Mouse (Mus musculus): ENCODE data around the gene Olfr822. TPM values are rescaled to one million over a fixed set of nuclear protein-coding genes. Genes with fewer than 3 reads are reported as not detected.
"Not testable (repeated sequence)": the region's sequence is repeated elsewhere in the genome, so short reads cannot be mapped to it uniquely, and the experiment has no call there.

Olfr822 gene
- not detected in 2 replicates for total RNA-seq (2021)
- long read RNA-seq, experiment 1, result 0 reads
- long read RNA-seq, experiment 2, result 0 reads

- DNase-seq, result no peak
Measured at GRCm38 (mm10) chr10:130070910-130071309, at the start of gene Olfr822. Gene Olfr822 (plus strand): TSS chr10:130071210.

DNA sequence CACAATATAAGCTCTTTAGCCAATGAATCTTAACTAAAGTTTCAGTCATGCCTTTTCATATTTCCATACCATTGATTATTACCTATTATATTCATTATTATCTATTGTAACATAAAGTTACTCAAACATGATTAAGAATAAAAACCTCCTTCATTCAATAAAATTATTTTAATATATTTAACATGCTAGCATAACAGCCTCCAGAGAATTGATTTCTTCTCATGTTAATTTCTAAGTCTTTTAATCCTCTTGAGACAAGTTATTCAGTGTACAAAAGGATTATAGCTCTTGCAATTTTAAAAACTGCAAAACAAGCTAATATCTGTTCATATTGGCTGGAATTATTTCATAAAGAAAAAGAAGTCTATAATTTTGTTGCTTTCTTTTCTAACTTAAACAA lies 41.0 kb upstream of the Olfr822 start, which contains the start of gene Olfr821:
Gene Olfr821, plus strand, starts transcription at position 301 of the 400 bp plus-strand sequence.
- no peak for DNase-seq

GRCm38 (mm10) chr10:130037096-130037495 lies 33.9 kb upstream of the Olfr822 start:
- no peak for DNase-seq

- DNase-seq, result peak; percentile 54
Measured at GRCm38 (mm10) chr10:130092838-130093440, 21.9 kb downstream of the Olfr822 start.

DNA sequence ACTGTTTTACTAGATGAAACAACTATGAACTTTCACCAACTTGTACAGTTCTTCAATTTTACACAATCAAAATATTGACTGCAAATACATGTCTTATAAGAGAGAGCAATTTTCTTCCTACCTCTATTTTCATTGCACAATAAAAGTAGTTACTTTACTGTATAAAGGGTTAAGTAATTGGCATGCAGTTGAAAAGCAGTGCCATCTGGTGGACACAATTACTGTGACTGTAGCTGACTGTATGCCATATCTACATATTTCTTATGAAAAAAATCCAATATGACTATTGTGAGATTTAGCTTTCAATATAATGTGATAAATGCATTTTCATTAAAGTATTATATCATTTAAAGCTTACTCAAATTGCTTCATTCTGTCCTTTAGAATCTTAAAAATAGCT lies 25.1 kb downstream of the Olfr822 start:
- no peak for DNase-seq

DNA sequence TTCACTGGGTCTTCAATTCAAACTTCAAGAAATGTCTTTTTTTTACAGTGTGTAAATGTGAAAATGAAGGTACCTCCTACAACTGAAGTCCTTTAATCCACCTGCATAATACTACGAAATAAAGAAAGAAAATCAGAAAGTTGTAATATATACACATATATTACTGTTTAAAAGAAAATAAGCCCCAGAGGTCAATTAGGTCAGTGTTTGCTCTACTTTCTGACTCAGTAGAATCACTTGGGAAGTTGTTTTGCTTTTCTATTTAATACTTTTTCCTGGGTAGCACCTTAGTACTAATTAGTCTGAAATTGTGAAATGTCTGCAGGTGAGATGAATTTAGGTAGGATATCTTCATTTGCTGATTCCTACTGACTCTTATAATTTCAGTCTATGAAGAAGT lies 44.3 kb downstream of the Olfr822 start, which contains the start of gene Olfr823:
Gene Olfr823, minus strand, starts transcription at position 101 of the 400 bp plus-strand sequence.
- not testable (repeated sequence) for DNase-seq

DNA sequence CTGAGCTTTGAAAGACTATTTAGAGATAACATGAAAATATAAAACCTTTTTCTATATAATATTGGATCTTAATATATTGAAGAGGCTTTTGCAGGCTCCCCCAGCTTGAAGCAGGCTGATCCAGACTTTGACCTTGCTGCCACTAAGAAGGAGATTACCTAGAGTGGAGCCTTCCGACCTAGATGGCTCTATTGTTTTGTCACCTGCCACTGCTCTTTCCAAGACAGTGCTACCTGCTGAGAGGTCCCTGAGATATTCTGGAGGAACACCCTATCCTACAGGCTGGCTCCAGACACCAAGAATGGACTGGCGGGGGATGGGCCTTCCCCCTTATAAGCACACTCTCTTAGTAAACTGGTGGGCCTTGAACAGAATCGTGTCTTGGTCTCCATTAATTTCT lies 45.0 kb downstream of the Olfr822 start:
- not testable (repeated sequence) for DNase-seq

Other genes starting within 250 kb of the Olfr822 start
- not detected in 2 replicates for gene Olfr812, start 225.1 kb upstream of the Olfr822 start, total RNA-seq (2021)
- not detected in 2 replicates for gene Olfr813, start 215.8 kb upstream of the Olfr822 start, total RNA-seq (2021)
- gene Olfr814, start 191.4 kb upstream of the Olfr822 start, total RNA-seq (2021), result not detected in 2 replicates
- gene Olfr815, start 165.3 kb upstream of the Olfr822 start, total RNA-seq (2021), result not detected in 2 replicates
- not detected in 2 replicates for gene Olfr816, start 155.6 kb upstream of the Olfr822 start, total RNA-seq (2021)
- not detected in 2 replicates for gene Olfr818, start 122.1 kb upstream of the Olfr822 start, total RNA-seq (2021)
- not detected in 2 replicates for gene Olfr819, start 103.9 kb upstream of the Olfr822 start, total RNA-seq (2021)
- gene Olfr247, start 95.1 kb upstream of the Olfr822 start, total RNA-seq (2021), result not detected in 2 replicates
- not detected in 2 replicates for gene Gm10310, start 86.1 kb upstream of the Olfr822 start, total RNA-seq (2021)
- not detected in 2 replicates for gene Olfr820, start 58.6 kb upstream of the Olfr822 start, total RNA-seq (2021)
- not detected in 2 replicates for gene Olfr821, start 40.9 kb upstream of the Olfr822 start, total RNA-seq (2021)
- not detected in 2 replicates for gene Olfr823, start 44.2 kb downstream of the Olfr822 start, total RNA-seq (2021)
- gene Olfr824, start 58.8 kb downstream of the Olfr822 start, total RNA-seq (2021), result not detected in 2 replicates
- gene Olfr825, start 95.6 kb downstream of the Olfr822 start, total RNA-seq (2021), result not detected in 2 replicates
- not detected in 2 replicates for gene Olfr826, start 113.0 kb downstream of the Olfr822 start, total RNA-seq (2021)
- not detected in 2 replicates for gene Olfr827, start 143.2 kb downstream of the Olfr822 start, total RNA-seq (2021)
- 0.38 and 0.59 TPM in 2 replicates for gene Neurod4, start 209.0 kb downstream of the Olfr822 start, total RNA-seq (2021)

Data from adrenal gland, postnatal 14 days (tissue).